Mouse (Mus musculus) limb, embryonic 10.5 days (tissue): ENCODE measurements at regions not wholly inside any gene's neighbourhood (a gene's known extent, or its start where the extent isn't known, plus 50 kb on each side); places are given as distances from the start of the nearest gene placed in this dataset.

Experiments used
- DNase-seq: peaks from one replicate; pipeline ENCODE4 v3.0.0-alpha.2; 2017; ENCODE audit warnings: low spot score
- H3K27ac ChIP-seq: fragments of 300-500 bp; sonication (generic); 2 replicates; pipeline ENCODE4 v1.5.1; 2016; ENCODE audit warnings: mild to moderate bottlenecking
- H3K27me3 ChIP-seq: fragments of 300-500 bp; sonication (generic); 2 replicates; pipeline ENCODE4 v1.6.1; 2016; ENCODE audit warnings: low read depth, mild to moderate bottlenecking; ENCODE audit not compliant: poor library complexity, severe bottlenecking
- H3K36me3 ChIP-seq: fragments of 300-500 bp; sonication (generic); 2 replicates; pipeline ENCODE4 v1.6.1; 2016; ENCODE audit warnings: mild to moderate bottlenecking, moderate library complexity
- H3K4me1 ChIP-seq: fragments of 300-500 bp; sonication (generic); 2 replicates; pipeline ENCODE4 v1.6.1; 2016
- H3K4me3 ChIP-seq: fragments of 300-500 bp; sonication (generic); 2 replicates; pipeline ENCODE4 v1.5.1; 2016; ENCODE audit warnings: mild to moderate bottlenecking, moderate library complexity
- H3K9me3 ChIP-seq: fragments of 300-500 bp; sonication (generic); replicated peaks from 2 replicates; pipeline ENCODE4 v1.6.1; 2016; ENCODE audit warnings: mild to moderate bottlenecking
- WGBS: fragments of 180-500 bp; shearing (Covaris S2); methylation state at CpG from one replicate; pipeline ENCODE4 v1.1.7; 2016; 5-methylcytosine and 5-hydroxymethylcytosine counted together

GRCm38 (mm10) chr15:72101730-72102129, 1732.6 kb upstream of the Gm6569 start:
- no peak overlapping the region for H3K4me3 ChIP-seq
- WGBS = 90% methylated on average over 1 of the region's 1 CpGs
- no peak for DNase-seq

GRCm38 (mm10) chr15:72105830-72106413, 1728.4 kb upstream of the Gm6569 start:
- no peaks in the 10 kb centered on the region for H3K27me3 ChIP-seq
- no peak overlapping the region for H3K4me3 ChIP-seq
- H3K27ac ChIP-seq = no peak overlapping the region
- no peaks in the 10 kb centered on the region for H3K4me1 ChIP-seq
- WGBS = 70% methylated on average over 4 of the region's 4 CpGs
- no peaks in the 10 kb centered on the region for H3K9me3 ChIP-seq
- H3K36me3 ChIP-seq = no peaks in the 10 kb centered on the region
- DNase-seq = no peak

More at GRCm38 (mm10) chr15:72101730-72102129, 1732.6 kb upstream of the Gm6569 start:
- H3K27ac ChIP-seq = no peak overlapping the region
- no peaks in the 10 kb centered on the region for H3K4me1 ChIP-seq
- H3K27me3 ChIP-seq = no peaks in the 10 kb centered on the region
- H3K36me3 ChIP-seq = no peaks in the 10 kb centered on the region
- H3K9me3 ChIP-seq = no peaks in the 10 kb centered on the region

DNA sequence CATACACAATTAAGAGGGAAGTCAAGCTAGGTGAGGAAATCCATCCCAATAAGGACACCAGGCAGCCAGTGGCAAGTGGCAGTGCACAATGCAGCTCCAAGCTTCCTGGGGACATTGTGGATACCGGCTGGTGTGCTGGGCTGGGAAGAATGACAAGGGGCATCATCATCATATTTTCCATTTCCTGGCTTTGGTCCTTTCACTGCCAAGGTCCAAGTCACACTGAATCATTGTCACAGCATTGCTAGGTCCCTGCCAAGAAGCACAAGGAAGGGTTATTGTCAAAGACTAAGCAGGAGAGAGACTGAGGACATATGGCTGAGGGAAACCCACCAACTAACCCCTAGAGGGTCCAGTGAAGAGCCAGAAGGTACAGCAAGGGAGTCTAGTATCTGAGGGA, 1723.8 kb upstream of the Gm6569 start:
- WGBS = 79% methylated on average over 1 of the region's 1 CpGs
- H3K9me3 ChIP-seq = no peaks in the 10 kb centered on the region
- no peak for DNase-seq
- no peak overlapping the region for H3K4me3 ChIP-seq
- H3K27me3 ChIP-seq = no peaks in the 10 kb centered on the region
- no peak overlapping the region for H3K27ac ChIP-seq
- H3K36me3 ChIP-seq = no peaks in the 10 kb centered on the region
- no peaks in the 10 kb centered on the region for H3K4me1 ChIP-seq

- WGBS = 86% methylated on average over 4 of the region's 4 CpGs
- no peaks in the 10 kb centered on the region for H3K9me3 ChIP-seq
- no peaks in the 10 kb centered on the region for H3K4me1 ChIP-seq
- H3K36me3 ChIP-seq = no peaks in the 10 kb centered on the region
- H3K27me3 ChIP-seq = no peaks in the 10 kb centered on the region
- no peak overlapping the region for H3K27ac ChIP-seq
- no peak overlapping the region for H3K4me3 ChIP-seq
- no peak for DNase-seq
These were observed 1717.6 kb upstream of the Gm6569 start for GRCm38 (mm10) chr15:72116772-72117171.

- WGBS = 88% methylated on average over 8 of the region's 8 CpGs
- H3K27me3 ChIP-seq = no peaks in the 10 kb centered on the region
- H3K27ac ChIP-seq = no peak overlapping the region
- no peak for DNase-seq
- H3K36me3 ChIP-seq = no peaks in the 10 kb centered on the region
- no peaks in the 10 kb centered on the region for H3K9me3 ChIP-seq
- H3K4me1 ChIP-seq = no peaks in the 10 kb centered on the region
- no peak overlapping the region for H3K4me3 ChIP-seq
These were observed 1700.1 kb upstream of the Gm6569 start for GRCm38 (mm10) chr15:72134226-72134625.

- Histone ChIP-seq H3K27ac (no peak overlapping the region), H3K27me3 (no peaks in the 10 kb centered on the region), H3K4me1 (no peaks in the 10 kb centered on the region), H3K36me3 (no peaks in the 10 kb centered on the region), H3K4me3 (no peak overlapping the region), H3K9me3 (no peaks in the 10 kb centered on the region)
- no peak for DNase-seq
- WGBS = 84% methylated on average over 4 of the region's 4 CpGs
These were observed 1698.3 kb upstream of the Gm6569 start for GRCm38 (mm10) chr15:72135992-72136617.

DNA sequence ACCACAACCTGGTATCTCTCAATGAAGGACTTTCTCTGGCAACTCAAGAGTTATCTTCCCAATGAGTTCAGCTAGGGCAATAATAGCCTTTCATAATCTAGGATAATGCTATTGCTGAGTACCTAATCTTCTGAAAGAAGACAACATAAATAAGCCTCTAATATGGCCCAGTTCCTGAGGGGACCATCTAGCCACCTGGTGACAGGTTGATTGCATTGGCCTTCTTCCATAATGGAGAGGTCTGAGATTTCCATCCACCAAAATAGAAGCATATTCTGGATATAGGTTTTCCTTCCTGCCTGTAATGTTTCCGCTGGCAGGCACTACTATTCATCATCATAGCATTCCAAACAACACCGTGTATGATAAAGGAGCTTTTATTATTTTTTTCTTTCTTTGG, 1694.2 kb upstream of the Gm6569 start:
- no peak overlapping the region for H3K4me3 ChIP-seq
- H3K4me1 ChIP-seq = no peaks in the 10 kb centered on the region
- no peaks in the 10 kb centered on the region for H3K36me3 ChIP-seq
- DNase-seq = no peak
- H3K9me3 ChIP-seq = no peaks in the 10 kb centered on the region
- WGBS = 92% methylated on average over 2 of the region's 2 CpGs
- no peak overlapping the region for H3K27ac ChIP-seq
- H3K27me3 ChIP-seq = no peaks in the 10 kb centered on the region

GRCm38 (mm10) chr15:72150581-72150980, 1683.8 kb upstream of the Gm6569 start:
- Histone ChIP-seq H3K4me1 (no peaks in the 10 kb centered on the region), H3K9me3 (no peaks in the 10 kb centered on the region), H3K27ac (no peak overlapping the region), H3K36me3 (no peaks in the 10 kb centered on the region), H3K4me3 (no peak overlapping the region), H3K27me3 (no peaks in the 10 kb centered on the region)
- 87% methylated on average over 6 of the region's 6 CpGs for WGBS
- no peak for DNase-seq

- H3K9me3 ChIP-seq = no peaks in the 10 kb centered on the region
- no peaks in the 10 kb centered on the region for H3K4me1 ChIP-seq
- no peaks in the 10 kb centered on the region for H3K27me3 ChIP-seq
- no peaks in the 10 kb centered on the region for H3K36me3 ChIP-seq
- H3K4me3 ChIP-seq = no peak overlapping the region
- no peak for DNase-seq
- no peak overlapping the region for H3K27ac ChIP-seq
- WGBS = 71% methylated on average over 3 of the region's 3 CpGs
These were observed 1675.9 kb upstream of the Gm6569 start for GRCm38 (mm10) chr15:72158505-72158904.

DNA sequence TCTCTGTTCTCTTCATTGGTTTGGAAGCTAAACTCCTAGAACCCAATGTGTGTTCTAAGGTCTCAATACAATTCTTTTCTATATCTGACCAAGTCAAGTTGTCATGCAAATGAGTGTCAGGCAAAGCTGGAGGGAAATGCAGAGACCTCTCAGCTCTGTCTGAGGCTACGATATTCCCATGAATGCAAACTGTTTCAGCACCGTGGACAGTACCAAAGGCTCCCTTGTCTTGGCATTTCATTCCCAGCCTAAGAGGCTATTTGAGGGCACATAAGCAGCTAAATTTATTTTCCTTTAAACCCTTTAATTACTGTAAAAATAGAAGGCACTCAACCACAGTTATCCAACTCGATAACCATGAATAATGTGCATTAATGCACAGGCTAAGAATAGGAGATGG, 1633.5 kb upstream of the Gm6569 start:
- DNase-seq = peak; percentile 42
- WGBS = 36% methylated on average over 3 of the region's 3 CpGs
- Histone ChIP-seq H3K27ac (no peak overlapping the region), H3K27me3 (no peaks in the 10 kb centered on the region), H3K4me1 (no peaks in the 10 kb centered on the region), H3K9me3 (no peaks in the 10 kb centered on the region), H3K36me3 (no peaks in the 10 kb centered on the region), H3K4me3 (no peak overlapping the region)

DNA sequence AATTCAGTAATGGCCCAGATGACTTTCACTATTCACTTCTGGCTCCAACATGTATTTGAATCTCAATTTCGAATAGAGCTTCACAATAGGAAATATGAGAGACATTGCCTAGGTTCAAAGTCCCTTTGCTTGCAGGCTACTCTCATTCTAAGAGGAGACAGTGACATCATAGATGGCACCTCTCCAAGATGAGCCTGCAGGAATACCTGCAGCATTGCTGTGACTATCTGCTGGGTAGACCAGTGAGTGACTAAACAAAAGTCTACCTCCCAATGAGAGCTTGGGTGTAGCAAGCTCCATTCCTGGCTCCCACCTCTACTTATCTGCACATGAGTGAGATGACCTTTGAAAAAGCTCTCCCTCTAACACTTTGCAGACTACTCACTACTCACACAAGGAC, 1632.6 kb upstream of the Gm6569 start:
- H3K27ac ChIP-seq = no peak overlapping the region

GRCm38 (mm10) chr15:72205240-72205799, 1629.0 kb upstream of the Gm6569 start:
- Histone ChIP-seq H3K27ac (no peak overlapping the region), H3K4me1 (no peaks in the 10 kb centered on the region), H3K36me3 (no peaks in the 10 kb centered on the region), H3K27me3 (no peaks in the 10 kb centered on the region), H3K9me3 (no peaks in the 10 kb centered on the region), H3K4me3 (no peak overlapping the region)
- 81% methylated on average over 8 of the region's 8 CpGs for WGBS
- no peak for DNase-seq

More for the DNA sequence above, 1632.6 kb upstream of the Gm6569 start:
- 60% methylated on average over 1 of the region's 1 CpGs for whole genome bisulfite sequencing
- no peak overlapping the region for H3K4me3 ChIP-seq
- no peak for DNase-seq
- no peaks in the 10 kb centered on the region for H3K36me3 ChIP-seq
- no peaks in the 10 kb centered on the region for H3K9me3 ChIP-seq
- H3K4me1 ChIP-seq = no peaks in the 10 kb centered on the region
- no peaks in the 10 kb centered on the region for H3K27me3 ChIP-seq

- Histone ChIP-seq H3K4me1 (no peaks in the 10 kb centered on the region), H3K9me3 (no peaks in the 10 kb centered on the region), H3K27me3 (no peaks in the 10 kb centered on the region), H3K27ac (no peak overlapping the region), H3K36me3 (no peaks in the 10 kb centered on the region), H3K4me3 (no peak overlapping the region)
- DNase-seq = peak; percentile 79
- 15% methylated on average over 9 of the region's 9 CpGs for WGBS
These were observed 1628.4 kb upstream of the Gm6569 start for GRCm38 (mm10) chr15:72205950-72206349.
